Mouse (Mus musculus) kidney, adult 2 months (tissue): ENCODE measurements around the gene Pmis2.

ENCODE experiments used
- CTCF ChIP-seq: fragments of 200-500 bp; conservative IDR thresholded peaks from 2 replicates; pipeline ENCODE4 v1.5.1; 2011; ENCODE audit warnings: low read depth, mild to moderate bottlenecking, control low read depth, low read length, moderate library complexity, mixed read lengths; ENCODE audit not compliant: insufficient read depth, insufficient read length
- POLR2A ChIP-seq: fragments of 200-500 bp; IDR thresholded peaks from one replicate; pipeline ENCODE4 v1.6.1; 2011; ENCODE audit warnings: low read depth, low read length, control low read depth

DNA sequence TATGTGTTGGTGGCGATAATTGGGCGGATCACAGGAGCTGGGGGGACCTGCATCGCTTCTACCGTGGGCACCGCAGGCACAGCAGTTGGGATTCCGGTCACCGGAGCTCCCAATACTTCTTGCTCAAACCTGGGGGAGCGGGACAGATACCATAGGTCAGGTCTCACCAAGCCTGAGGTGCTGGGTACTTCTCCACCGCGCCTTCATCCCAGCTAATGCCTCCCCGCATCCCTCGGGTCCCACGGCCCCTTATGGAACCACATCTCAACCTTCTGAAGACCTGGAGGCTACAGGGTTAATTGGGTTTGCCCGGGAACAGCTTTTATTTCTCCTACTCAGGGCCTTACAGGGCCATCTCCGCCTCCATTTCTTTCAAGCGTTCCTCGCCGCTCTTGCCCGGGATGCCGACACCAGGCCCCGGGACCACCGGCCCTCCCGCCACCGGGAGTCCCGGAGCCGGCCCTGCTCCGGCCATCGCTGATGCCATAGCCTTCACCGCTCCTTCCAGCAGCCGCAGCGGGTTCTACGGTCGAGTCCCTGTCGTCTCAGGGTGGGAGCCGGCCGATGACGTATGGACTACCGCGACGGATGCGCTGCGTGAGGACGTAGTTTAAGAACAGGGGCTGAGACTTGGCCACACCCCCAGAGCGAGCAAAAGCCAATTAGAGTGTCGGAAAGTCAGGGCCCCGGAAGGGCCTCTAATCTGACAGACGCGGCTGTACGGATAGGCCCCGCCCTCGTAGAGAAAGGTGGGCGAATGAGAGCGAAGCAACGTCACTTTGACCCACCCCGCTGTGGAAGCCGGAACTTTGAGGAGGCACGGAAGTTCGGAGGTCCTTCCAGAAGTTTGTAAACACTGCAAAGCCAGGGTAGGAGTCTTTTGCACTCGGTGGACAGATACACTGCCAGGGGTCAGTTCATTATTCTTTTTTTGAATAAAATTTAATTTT is 21.5 kb downstream of the Pmis2 start, which contains the start of gene Rbm42:
- TF ChIP-seq CTCF (no peak), POLR2A (peak; percentile 45)
